ENCODE assay signal across 8 mouse cellular contexts in genomic region chr13:81783405-81784342, GRCm38 (mm10). TPM values are rescaled to one million over a fixed set of nuclear protein-coding genes. Genes with fewer than 3 reads are reported as not detected.
DNase-seq lines count a peak whose midpoint lies in the region; ATAC-seq and TF ChIP-seq lines count a peak whose summit lies in the region.

No protein-coding gene starts in this region.

- no peaks in the 10 kb centered on the region for H3K9me3 ChIP-seq in embryonic facial prominence, embryonic 15.5 days (replicated peaks)
- H3K9me3 ChIP-seq in limb, embryonic 14.5 days (ENCODE audit: control insufficient read depth, low read length) = no peaks in the 10 kb centered on the region
- no peaks in the 10 kb centered on the region for H3K9me3 ChIP-seq in midbrain, postnatal 0 days (ENCODE audit: low read length)

- under 1% methylated on average over 62 of the region's 62 CpGs for WGBS in bone marrow, adult 2 months
- under 1% methylated on average over 62 of the region's 62 CpGs for WGBS in embryonic facial prominence, embryonic 15.5 days
- 2% methylated on average over 59 of the region's 62 CpGs for WGBS in limb, embryonic 14.5 days
- WGBS in midbrain, postnatal 0 days = 1% methylated on average over 55 of the region's 62 CpGs

- H3K27me3 ChIP-seq in embryonic facial prominence, embryonic 15.5 days = no peaks in the 10 kb centered on the region
- no peaks in the 10 kb centered on the region for H3K27me3 ChIP-seq in limb, embryonic 14.5 days (ENCODE audit: control insufficient read depth, insufficient read depth, low read length)
- no peaks in the 10 kb centered on the region for H3K27me3 ChIP-seq in midbrain, postnatal 0 days (ENCODE audit: insufficient read depth, low read length)

- ATAC-seq in embryonic facial prominence, embryonic 15.5 days (ENCODE audit: insufficient number of reproducible peaks, low FRiP score, low TSS enrichment, low read depth) = peak; percentile 99
- ATAC-seq in limb, embryonic 14.5 days (ENCODE audit: low FRiP score, low read depth) = peak; percentile 95
- ATAC-seq in midbrain, postnatal 0 days (ENCODE audit: low FRiP score) = peak; percentile 97

- H3K9ac ChIP-seq in embryonic facial prominence, embryonic 15.5 days = peak overlapping the region; percentile 77
- H3K9ac ChIP-seq in limb, embryonic 14.5 days (ENCODE audit: low read depth, low read length, severe bottlenecking) = peak overlapping the region; percentile 93
- H3K9ac ChIP-seq in midbrain, postnatal 0 days (replicated peaks; ENCODE audit: low read length, poor library complexity, severe bottlenecking) = peak overlapping the region; percentile 86

- peak; percentile 71; the same call in 1 of the 2 replicates for TF ChIP-seq POLR2A in bone marrow, adult 2 months (IDR thresholded peaks at IDR 0.05; ENCODE audit: borderline replicate concordance, control insufficient read depth, low read depth, low read length)
- peak; percentile 66; the same call in 1 of the 2 replicates for TF ChIP-seq POLR2A in limb, embryonic 14.5 days (IDR thresholded peaks at IDR 0.05; ENCODE audit: borderline replicate concordance, extremely low read depth, insufficient read depth, insufficient read length)

- DNase-seq in 416B (ENCODE audit: low read depth) = peak; percentile 98
- peak; percentile 97 for DNase-seq in heart, adult 8-10 months (ENCODE audit: low spot score)
- peak; percentile 98 for DNase-seq in kidney, adult 9 months
- peak; percentile 94 for DNase-seq in limb, embryonic 14.5 days (ENCODE audit: low spot score)
- peak; percentile 96 for DNase-seq in midbrain, postnatal 0 days (ENCODE audit: low spot score)
- DNase-seq in spleen, postnatal 14 days (ENCODE audit: low spot score in 2 of 2) = peak; percentile 94 to 97

- H3K4me1 ChIP-seq in bone marrow, adult 2 months (ENCODE audit: control insufficient read depth, insufficient read depth, low read length) = no peaks in the 10 kb centered on the region; the same call in 1 of the 2 replicates
- H3K4me1 ChIP-seq in embryonic facial prominence, embryonic 15.5 days = peaks cover 16% of the 10 kb centered on the region; the same call in 1 of the 2 replicates
- H3K4me1 ChIP-seq in limb, embryonic 14.5 days (ENCODE audit: control insufficient read depth, insufficient read depth, low read length) = peaks cover 11% of the 10 kb centered on the region; the same call in 1 of the 2 replicates
- H3K4me1 ChIP-seq in midbrain, postnatal 0 days (ENCODE audit: insufficient read depth, low read length) = peaks cover 7% of the 10 kb centered on the region; the same call in 1 of the 2 replicates

- peaks cover 10% of the 10 kb centered on the region for H3K36me3 ChIP-seq in embryonic facial prominence, embryonic 15.5 days
- H3K36me3 ChIP-seq in limb, embryonic 14.5 days (ENCODE audit: control insufficient read depth, insufficient read depth, low read length) = peaks cover 13% of the 10 kb centered on the region
- peaks cover 3% of the 10 kb centered on the region; the same call in 1 of the 2 replicates for H3K36me3 ChIP-seq in midbrain, postnatal 0 days (ENCODE audit: insufficient read depth, low read length)

- peak overlapping the region; percentile 96 for H3K27ac ChIP-seq in bone marrow, adult 2 months (ENCODE audit: control insufficient read depth, insufficient read depth, low read depth, low read length, poor library complexity)
- H3K27ac ChIP-seq in embryonic facial prominence, embryonic 15.5 days (replicated peaks) = peak overlapping the region; percentile 100
- peak overlapping the region; percentile 99 for H3K27ac ChIP-seq in limb, embryonic 14.5 days (replicated peaks; ENCODE audit: low read depth, low read length)
- H3K27ac ChIP-seq in midbrain, postnatal 0 days (ENCODE audit: low read depth, low read length) = peak overlapping the region; percentile 99

- TF ChIP-seq CTCF in bone marrow, adult 2 months (IDR thresholded peaks at IDR 0.05; ENCODE audit: control insufficient read depth, insufficient read depth, low read length) = no peak
- TF ChIP-seq CTCF in midbrain, postnatal 0 days (IDR thresholded peaks at IDR 0.05) = no peak

- H3K4me2 ChIP-seq in embryonic facial prominence, embryonic 15.5 days (replicated peaks) = peak overlapping the region; percentile 63
- peak overlapping the region; percentile 49 for H3K4me2 ChIP-seq in limb, embryonic 14.5 days (replicated peaks; ENCODE audit: low read depth, low read length, severe bottlenecking)
- peak overlapping the region; percentile 48 for H3K4me2 ChIP-seq in midbrain, postnatal 0 days (ENCODE audit: low read depth, low read length, poor library complexity, severe bottlenecking)

- H3K4me3 ChIP-seq in bone marrow, adult 2 months (replicated peaks; ENCODE audit: control insufficient read depth, low read depth, low read length) = peak overlapping the region; percentile 96
- peak overlapping the region; percentile 80 for H3K4me3 ChIP-seq in embryonic facial prominence, embryonic 15.5 days (replicated peaks)
- H3K4me3 ChIP-seq in limb, embryonic 14.5 days (replicated peaks; ENCODE audit: low read length) = peak overlapping the region; percentile 80
- peak overlapping the region; percentile 61 for H3K4me3 ChIP-seq in midbrain, postnatal 0 days (ENCODE audit: low read depth, low read length)

RNA-seq across cellular contexts. Expression of gene Cetn3, which starts 0.8 kb away (rescaled TPM):
- polyA plus RNA-seq in bone marrow, adult 2 months (2011; ENCODE audit: insufficient read depth, insufficient read length, low replicate concordance, missing spikeins) = 53.3 and 57.3 TPM in 2 replicates
- polyA plus RNA-seq in embryonic facial prominence, embryonic 15.5 days (2015; fragmentation: Nextera tagmentation; extraction: Ambion mirVana) = 200 and 205 TPM in 2 replicates
- 10 to 100 TPM; 42.4 to 60.0 (median 51.5) TPM for total RNA-seq in heart, adult 8-10 months (2022)
- polyA plus RNA-seq in limb, embryonic 14.5 days (2012; rRNA removed) = 87.5 and 200 TPM in 2 replicates
- 250 and 262 TPM in 2 replicates for polyA plus RNA-seq in limb, embryonic 14.5 days (2014; fragmentation: Nextera tagmentation; extraction: Ambion mirVana)
- total RNA-seq in midbrain, postnatal 0 days (2014; rRNA removed) = 58.3 and 92.6 TPM in 2 replicates
- polyA plus RNA-seq in midbrain, postnatal 0 days (2015; fragmentation: Nextera tagmentation; extraction: Ambion mirVana) = 322 and 326 TPM in 2 replicates

Comparison
In these comparisons a context has a peak if more than half of its experiments do, and no peak if none do; other contexts are left out.
1. Peak in every context shown above with its lines: DNase-seq, ATAC-seq, H3K4me3 ChIP-seq and H3K27ac ChIP-seq.